Mouse (Mus musculus) MEL (cell line): ENCODE data around the gene Gm37240. TPM values are rescaled to one million over a fixed set of nuclear protein-coding genes. Genes with fewer than 3 reads are reported as not detected.

Source experiments
- DNase-seq: peaks from one replicate; pipeline ENCODE4 v3.0.0; 2011; ENCODE audit warnings: low read depth, low spot score
- H3K27ac ChIP-seq: 2 replicates; pipeline ENCODE4 v1.5.1; 2012; ENCODE audit warnings: low read depth, mild to moderate bottlenecking, control low read depth, low read length, moderate library complexity; ENCODE audit not compliant: control insufficient read depth
- H3K27me3 ChIP-seq, 2 experiments: fragments of 150-350 bp in 1 of 2; sonication (generic) in 1 of 2; 2 replicates each; pipeline ENCODE4 v1.6.1; 2012; ENCODE audit warnings: low read length in 2 of 2, mild to moderate bottlenecking in 2 of 2, improper control_type of control experiment in 1 of 2, moderate library complexity in 1 of 2; ENCODE audit not compliant: insufficient read depth in 2 of 2, control insufficient read depth in 1 of 2
- H3K36me3 ChIP-seq, 2 experiments: 2 replicates each; pipeline ENCODE4 v1.6.1; 2012 to 2014; ENCODE audit warnings: low read length in 2 of 2, improper control_type of control experiment in 1 of 2, inconsistent platforms in 1 of 2, mild to moderate bottlenecking in 1 of 2; ENCODE audit not compliant: insufficient read depth in 2 of 2, control insufficient read depth in 1 of 2
- H3K4me1 ChIP-seq, 2 experiments: fragments of 150-350 bp in 1 of 2; sonication (generic) in 1 of 2; 2 replicates each; pipeline ENCODE4 v1.6.1; 2012; ENCODE audit warnings: low read length in 2 of 2, improper control_type of control experiment in 1 of 2, mild to moderate bottlenecking in 1 of 2; ENCODE audit not compliant: insufficient read depth in 2 of 2, control insufficient read depth in 1 of 2
- H3K4me3 ChIP-seq, 2 experiments: fragments of 150-350 bp in 1 of 2; sonication (generic) in 1 of 2; 2 replicates each; pipeline ENCODE4 v1.5.1; 2012; ENCODE audit warnings: low read depth in 2 of 2, low read length in 2 of 2, mild to moderate bottlenecking in 2 of 2, moderate library complexity in 2 of 2, control low read depth in 1 of 2, improper control_type of control experiment in 1 of 2; ENCODE audit not compliant: control insufficient read depth in 1 of 2, insufficient read depth in 1 of 2
- H3K79me2 ChIP-seq: 2 replicates; pipeline ENCODE4 v1.6.1; 2012; ENCODE audit warnings: mild to moderate bottlenecking, low read length, moderate library complexity; ENCODE audit not compliant: control insufficient read depth, poor library complexity, insufficient read depth
- H3K9ac ChIP-seq: 2 replicates; pipeline ENCODE4 v1.6.1; 2012; ENCODE audit warnings: low read depth, mild to moderate bottlenecking, control low read depth, low read length, moderate library complexity; ENCODE audit not compliant: control insufficient read depth, poor library complexity, severe bottlenecking
- H3K9me3 ChIP-seq: fragments of 150-350 bp; sonication (generic); replicated peaks from 2 replicates; pipeline ENCODE4 v1.6.1; 2012; ENCODE audit warnings: mild to moderate bottlenecking, low read length, improper control_type of control experiment, moderate library complexity; ENCODE audit not compliant: insufficient read depth
- CHD1 ChIP-seq: IDR thresholded peaks from 2 replicates; pipeline ENCODE4 v1.6.1; 2012; ENCODE audit warnings: low read depth, mild to moderate bottlenecking, inconsistent platforms, low read length, improper control_type of control experiment
- CHD2 ChIP-seq: IDR thresholded peaks from 2 replicates; pipeline ENCODE4 v1.6.1; 2011; ENCODE audit warnings: low read length, improper control_type of control experiment
- EP300 ChIP-seq, 2 experiments: IDR thresholded peaks; 2 replicates each; pipeline ENCODE4 v1.6.1; 2011; ENCODE audit warnings: improper control_type of control experiment in 2 of 2, low read length in 2 of 2, low read depth in 1 of 2, mild to moderate bottlenecking in 1 of 2
- JUND ChIP-seq: IDR thresholded peaks from 2 replicates; pipeline ENCODE4 v1.6.1; 2011; ENCODE audit warnings: low read depth, mild to moderate bottlenecking, improper control_type of control experiment, low read length
- MAX ChIP-seq: IDR thresholded peaks from 2 replicates; pipeline ENCODE4 v1.6.1; 2011; ENCODE audit warnings: low read length, improper control_type of control experiment
- MAZ ChIP-seq: IDR thresholded peaks from 2 replicates; pipeline ENCODE4 v1.6.1; 2012; ENCODE audit warnings: low read depth, mild to moderate bottlenecking, inconsistent platforms, low read length, improper control_type of control experiment
- MEF2A ChIP-seq: IDR thresholded peaks from 2 replicates; pipeline ENCODE4 v1.6.1; 2014; ENCODE audit warnings: low read depth, mild to moderate bottlenecking, inconsistent platforms, low read length, improper control_type of control experiment; ENCODE audit not compliant: poor library complexity, insufficient replicate concordance, severe bottlenecking; ENCODE audit errors: extremely low read depth
- MYC ChIP-seq: IDR thresholded peaks from 2 replicates; pipeline ENCODE4 v1.6.1; 2011; ENCODE audit warnings: low read depth, mild to moderate bottlenecking, low read length, improper control_type of control experiment, moderate library complexity
- NELFE ChIP-seq: IDR thresholded peaks from 2 replicates; pipeline ENCODE4 v1.6.1; 2011; ENCODE audit warnings: low read depth, low read length, improper control_type of control experiment
- NRF1 ChIP-seq: IDR thresholded peaks from 2 replicates; pipeline ENCODE4 v1.6.1; 2014; ENCODE audit warnings: low read depth, mild to moderate bottlenecking, inconsistent platforms, low read length, improper control_type of control experiment, moderate library complexity; ENCODE audit not compliant: poor library complexity, insufficient read depth, severe bottlenecking
- POLR2A ChIP-seq, 2 experiments: IDR thresholded peaks; 2 replicates each; pipeline ENCODE4 v1.6.1; 2011 to 2012; ENCODE audit warnings: low read length in 2 of 2, mild to moderate bottlenecking in 2 of 2, control low read depth in 1 of 2, improper control_type of control experiment in 1 of 2, low read depth in 1 of 2, moderate library complexity in 1 of 2; ENCODE audit not compliant: control insufficient read depth in 1 of 2, insufficient read depth in 1 of 2, poor library complexity in 1 of 2
- POLR2AphosphoS2 ChIP-seq: IDR thresholded peaks from 2 replicates; pipeline ENCODE4 v1.6.1; 2011; ENCODE audit warnings: low read length, improper control_type of control experiment
- RAD21 ChIP-seq: IDR thresholded peaks from 2 replicates; pipeline ENCODE4 v1.6.1; 2011; ENCODE audit warnings: mild to moderate bottlenecking, low read depth, low read length, improper control_type of control experiment
- RCOR1 ChIP-seq: IDR thresholded peaks from 2 replicates; pipeline ENCODE4 v1.6.1; 2012; ENCODE audit warnings: low read depth, mild to moderate bottlenecking, inconsistent platforms, low read length, improper control_type of control experiment
- TBP ChIP-seq: IDR thresholded peaks from 2 replicates; pipeline ENCODE4 v1.8.0; 2011; ENCODE audit warnings: low read depth, low read length, improper control_type of control experiment
- TCF12 ChIP-seq: IDR thresholded peaks from 2 replicates; pipeline ENCODE4 v1.6.1; 2014; ENCODE audit warnings: low read depth, mild to moderate bottlenecking, inconsistent platforms, low read length, improper control_type of control experiment, moderate library complexity
- UBTF ChIP-seq: IDR thresholded peaks from 2 replicates; pipeline ENCODE4 v1.6.1; 2012; ENCODE audit warnings: low read depth, mild to moderate bottlenecking, inconsistent platforms, low read length, improper control_type of control experiment, moderate library complexity, borderline replicate concordance; ENCODE audit not compliant: insufficient read depth
- USF1 ChIP-seq: IDR thresholded peaks from 2 replicates; pipeline ENCODE4 v1.6.1; 2014; ENCODE audit warnings: low read depth, mild to moderate bottlenecking, inconsistent platforms, low read length, improper control_type of control experiment, moderate library complexity
- polyA plus RNA-seq, 2 experiments: library from polyadenylated mRNA; stranded (reverse) in 1 of 2; unstranded in 1 of 2; fragments of >175 nt in 1 of 2; fragments of >200 nt in 1 of 2; gene quantifications; 2 replicates each; pipeline versions ENCODE4 v1.2.1 to v1.2.4; 2012; ENCODE audit warnings: low replicate concordance in 2 of 2, low read depth in 1 of 2; ENCODE audit not compliant: insufficient read length in 2 of 2, insufficient read depth in 1 of 2, missing spikeins in 1 of 2
- total RNA-seq: library from RNA; depleted of rRNA; stranded (reverse); fragments of 300-350 nt; gene quantifications from 2 replicates; pipeline ENCODE4 v1.2.3, GENCODE M21; 2012

The Gm37240 gene
- total and polyA plus RNA-seq, 3 experiments, result 0.04 TPM; not detected in 2

DNA sequence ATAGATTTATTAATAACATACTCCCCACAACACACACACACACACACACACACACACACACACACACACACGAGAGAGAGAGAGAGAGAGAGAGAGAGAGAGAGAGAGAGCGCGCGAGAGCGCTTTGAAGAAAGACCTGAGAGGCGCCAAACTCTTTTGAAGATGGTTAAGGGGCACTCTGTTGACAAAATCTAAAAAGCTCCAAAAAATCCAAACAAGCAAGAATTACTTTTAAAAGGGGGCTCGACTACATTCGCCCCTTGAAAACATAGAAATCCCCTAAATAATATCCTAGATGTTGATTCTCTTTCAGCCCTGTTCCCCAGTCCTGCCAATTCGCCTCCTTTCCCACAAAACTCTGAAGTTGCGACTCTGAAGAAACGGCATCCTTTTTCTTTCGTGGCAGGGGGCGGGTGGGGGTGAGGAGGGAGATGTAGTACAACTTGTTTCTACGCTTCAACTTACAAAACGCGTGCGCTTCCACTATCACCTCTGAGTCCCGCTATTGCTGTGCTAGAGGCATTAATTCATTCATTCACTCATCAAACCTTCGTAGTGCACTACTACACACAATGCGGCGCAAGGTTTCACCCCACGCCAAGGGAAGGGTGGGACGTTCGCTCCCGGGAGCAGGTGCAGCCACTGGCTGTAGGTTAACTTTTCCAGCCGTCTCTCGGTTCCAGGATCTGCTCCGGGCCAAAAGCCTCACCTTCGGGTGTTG is 1073.7 kb downstream of the Gm37240 start:
- Histone ChIP-seq H3K9ac (peak overlapping the region; percentile 94), H3K27me3 (no peaks in the 10 kb centered on the region), H3K4me1 (peaks cover 12 to 24% of the 10 kb centered on the region in 2 experiments), H3K36me3 (peaks cover 2 to 41% of the 10 kb centered on the region in 2 experiments; a peak in 3 of 4 replicates), H3K79me2 (peaks cover 33% of the 10 kb centered on the region), H3K9me3 (no peaks in the 10 kb centered on the region), H3K4me3 (peak overlapping the region; percentile 78 to 82), H3K27ac (peak overlapping the region; percentile 90)
- TF ChIP-seq POLR2A (IDR thresholded peaks at IDR 0.05; ENCODE audit: control insufficient read depth in 1 of 2, insufficient read depth in 1 of 2, low read depth in 1 of 2, low read length in 2 of 2, poor library complexity in 1 of 2), result 0 out of 4 replicates have a peak, but pooled peaks of 1 of the 2 experiments have one; percentile 87
- peak; percentile 59; the same call in 1 of the 2 replicates for TF ChIP-seq CHD1
- no peak for TF ChIP-seq MAZ
- TF ChIP-seq JUND, result peak; percentile 90
- 0 out of 2 replicates have a peak, but pooled peaks have one; percentile 6 for TF ChIP-seq NRF1
- TF ChIP-seq MAX, result 0 out of 2 replicates have a peak, but pooled peaks have one; percentile 19
- no peak for TF ChIP-seq USF1
- TF ChIP-seq MEF2A, result no peak
- DNase-seq, result peak; percentile 53

DNA sequence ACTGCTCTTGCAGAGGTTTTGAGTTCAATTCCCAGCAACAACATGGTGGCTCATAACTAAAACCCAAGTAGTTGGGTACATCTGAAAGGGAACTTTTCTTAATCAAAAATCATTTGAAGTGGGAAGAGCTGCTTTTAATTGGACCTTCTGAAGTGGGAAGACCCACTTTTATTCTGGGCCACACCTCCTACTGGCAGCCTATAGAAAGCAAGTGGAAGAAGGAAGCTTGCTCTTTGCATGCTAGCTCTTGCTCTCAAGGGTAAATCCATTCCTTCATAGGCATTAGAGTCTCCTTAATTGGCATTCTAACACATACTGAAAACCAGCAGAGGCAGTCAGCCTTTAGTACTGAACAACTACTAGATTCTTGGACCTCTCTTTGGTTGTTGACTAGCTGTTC is 1076.5 kb downstream of the Gm37240 start:
- no peak for TF ChIP-seq RAD21
- no peak for TF ChIP-seq MYC
- TF ChIP-seq NELFE, result no peak
- TF ChIP-seq RCOR1, result no peak
- no peak for TF ChIP-seq EP300 (IDR thresholded peaks at IDR 0.05; ENCODE audit: low read depth in 1 of 2, low read length in 2 of 2)
- TF ChIP-seq TCF12, result no peak
- TF ChIP-seq CHD2, result no peak
- TF ChIP-seq POLR2AphosphoS2, result no peak
- TF ChIP-seq NRF1, result no peak
- TF ChIP-seq TBP, result no peak
- no peak for TF ChIP-seq UBTF
- TF ChIP-seq POLR2A (IDR thresholded peaks at IDR 0.05; ENCODE audit: control insufficient read depth in 1 of 2, insufficient read depth in 1 of 2, low read depth in 1 of 2, low read length in 2 of 2, poor library complexity in 1 of 2), result no peak
- TF ChIP-seq JUND, result no peak
- Histone ChIP-seq H3K79me2 (peaks cover 17% of the 10 kb centered on the region), H3K36me3 (peaks cover 0 to 18% of the 10 kb centered on the region in 2 experiments; a peak in 2 of 4 replicates), H3K4me1 (peaks cover 4 to 18% of the 10 kb centered on the region in 2 experiments), H3K27ac (no peak overlapping the region), H3K9ac (no peak overlapping the region), H3K27me3 (no peaks in the 10 kb centered on the region), H3K4me3 (no peak overlapping the region), H3K9me3 (no peaks in the 10 kb centered on the region)
- peak; percentile 50 for DNase-seq
